Mouse (Mus musculus): ENCODE results near the gene Lgals3bp. TPM values are rescaled to one million over a fixed set of nuclear protein-coding genes. Genes with fewer than 3 reads are reported as not detected.
A peak's percentile ranks its signal among the peaks of the same experiment; 100 is the strongest.

The Lgals3bp gene
- total RNA-seq (2012; rRNA removed) (1.4 and 3.0 TPM in 2 replicates), polyA plus RNA-seq (2012; ENCODE audit: insufficient read depth in 1 of 2, insufficient read length in 2 of 2, low read depth in 1 of 2, low replicate concordance in 2 of 2, missing spikeins in 1 of 2) (10 to 100 TPM in 1 of 2 experiments, not detected in 1; 18.3 TPM)

DNA sequence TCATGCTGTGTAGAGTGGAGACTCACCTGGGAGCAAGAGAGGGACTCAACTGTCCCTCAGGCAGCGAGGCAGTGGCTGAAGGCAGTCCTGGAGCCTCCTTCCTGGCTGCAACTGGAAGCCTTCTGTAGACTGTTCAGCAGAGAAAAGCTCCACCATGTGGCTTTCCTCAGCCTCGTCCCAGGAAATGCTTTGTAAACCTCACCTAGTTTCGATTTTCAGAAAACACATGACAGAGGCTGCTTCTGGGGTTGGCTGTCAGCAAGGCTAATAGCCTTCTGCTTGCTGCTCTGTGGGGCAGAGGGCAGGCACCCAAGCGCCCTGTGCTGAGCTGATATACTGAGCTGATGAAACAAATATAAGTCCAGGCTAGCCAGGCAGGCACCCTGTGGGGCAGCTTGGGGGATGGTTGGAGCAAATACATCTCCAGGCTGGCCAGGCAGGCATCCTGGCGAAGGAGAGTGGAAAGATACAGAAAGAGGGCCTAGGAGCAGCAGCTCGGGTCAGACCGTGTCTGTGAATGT, at the start of gene Lgals3bp:
TSS of gene Lgals3bp (minus strand) at position 333 of the 521 bp plus-strand sequence.
- Histone ChIP-seq H3K36me3 (ENCODE audit: control insufficient read depth in 1 of 2, insufficient read depth in 2 of 2, low read length in 2 of 2) (peaks cover 0 to 21% of the 10 kb centered on the region in 2 experiments; a peak in 2 of 4 replicates), H3K4me3 (ENCODE audit: control insufficient read depth in 1 of 2, insufficient read depth in 1 of 2, low read depth in 2 of 2, low read length in 2 of 2) (no peak within 1 kb of the TSS; a peak in 1 of 4 replicates), H3K4me1 (ENCODE audit: control insufficient read depth in 1 of 2, insufficient read depth in 2 of 2, low read length in 2 of 2) (peaks cover 10 to 24% of the 10 kb centered on the region in 2 experiments), H3K79me2 (ENCODE audit: control insufficient read depth, insufficient read depth, low read length, poor library complexity) (no peaks in the 10 kb centered on the region), H3K9ac (ENCODE audit: control insufficient read depth, low read depth, low read length, poor library complexity, severe bottlenecking) (peak within 1 kb of the TSS; percentile 29), H3K27ac (ENCODE audit: control insufficient read depth, low read depth, low read length) (peak within 1 kb of the TSS; percentile 49), H3K27me3 (ENCODE audit: control insufficient read depth in 1 of 2, insufficient read depth in 2 of 2, low read length in 2 of 2) (no peaks in the 10 kb centered on the region), H3K9me3 (replicated peaks; ENCODE audit: insufficient read depth, low read length) (no peaks in the 10 kb centered on the region)
- TF ChIP-seq CHD1 (IDR thresholded peaks at IDR 0.05; ENCODE audit: low read depth, low read length) (no peak), MAX (IDR thresholded peaks at IDR 0.05; ENCODE audit: low read length) (peak; percentile 22; the same call in 1 of the 2 replicates), GABPA (IDR thresholded peaks at IDR 0.05; ENCODE audit: low read depth, low read length) (no peak), POLR2A (IDR thresholded peaks at IDR 0.05; ENCODE audit: control insufficient read depth in 1 of 2, insufficient read depth in 1 of 2, low read depth in 1 of 2, low read length in 2 of 2, poor library complexity in 1 of 2) (no peak), TAL1 (IDR thresholded peaks at IDR 0.05; ENCODE audit: low read length) (no peak)
- peak; percentile 36 for DNase-seq (ENCODE audit: low read depth, low spot score)

- no peak overlapping the region for H3K9ac ChIP-seq (ENCODE audit: control insufficient read depth, low read depth, low read length, poor library complexity, severe bottlenecking)
- H3K4me3 ChIP-seq (ENCODE audit: control insufficient read depth in 1 of 2, insufficient read depth in 1 of 2, low read depth in 2 of 2, low read length in 2 of 2) = no peak overlapping the region
- peaks cover 2 to 7% of the 10 kb centered on the region in 2 experiments for H3K4me1 ChIP-seq (ENCODE audit: control insufficient read depth in 1 of 2, insufficient read depth in 2 of 2, low read length in 2 of 2)
- H3K9me3 ChIP-seq (replicated peaks; ENCODE audit: insufficient read depth, low read length) = no peaks in the 10 kb centered on the region
- H3K36me3 ChIP-seq (ENCODE audit: control insufficient read depth in 1 of 2, insufficient read depth in 2 of 2, low read length in 2 of 2) = peaks cover 0 to 4% of the 10 kb centered on the region in 2 experiments; a peak in 2 of 4 replicates
- TF ChIP-seq CHD2 (IDR thresholded peaks at IDR 0.05; ENCODE audit: low read length) (no peak), EP300 (IDR thresholded peaks at IDR 0.05; ENCODE audit: low read depth in 1 of 2, low read length in 2 of 2) (no peak), POLR2A (IDR thresholded peaks at IDR 0.05; ENCODE audit: control insufficient read depth in 1 of 2, insufficient read depth in 1 of 2, low read depth in 1 of 2, low read length in 2 of 2, poor library complexity in 1 of 2) (no peak), MYC (IDR thresholded peaks at IDR 0.05; ENCODE audit: low read depth, low read length) (no peak), ETS1 (IDR thresholded peaks at IDR 0.05; ENCODE audit: low read depth, low read length) (no peak), MAZ (IDR thresholded peaks at IDR 0.05; ENCODE audit: low read depth, low read length) (no peak), MYB (IDR thresholded peaks at IDR 0.05; ENCODE audit: low read depth, low read length) (no peak), MAX (IDR thresholded peaks at IDR 0.05; ENCODE audit: low read length) (no peak), ZMIZ1 (IDR thresholded peaks at IDR 0.05; ENCODE audit: low read depth, low read length) (no peak), CHD1 (IDR thresholded peaks at IDR 0.05; ENCODE audit: low read depth, low read length) (no peak), JUND (IDR thresholded peaks at IDR 0.05; ENCODE audit: low read depth, low read length) (no peak), TBP (IDR thresholded peaks at IDR 0.05; ENCODE audit: low read depth, low read length) (no peak), HCFC1 (IDR thresholded peaks at IDR 0.05; ENCODE audit: low read depth, low read length) (no peak), MEF2A (IDR thresholded peaks at IDR 0.05; ENCODE audit: extremely low read depth, insufficient replicate concordance, low read depth, low read length, poor library complexity, severe bottlenecking) (no peak), E2F4 (IDR thresholded peaks at IDR 0.05; ENCODE audit: borderline replicate concordance, low read depth, low read length) (no peak), ZC3H11A (IDR thresholded peaks at IDR 0.05; ENCODE audit: low read depth, low read length) (no peak)
- no peak overlapping the region for H3K27ac ChIP-seq (ENCODE audit: control insufficient read depth, low read depth, low read length)
- H3K27me3 ChIP-seq (ENCODE audit: control insufficient read depth in 1 of 2, insufficient read depth in 2 of 2, low read length in 2 of 2) = no peaks in the 10 kb centered on the region
- no peaks in the 10 kb centered on the region for H3K79me2 ChIP-seq (ENCODE audit: control insufficient read depth, insufficient read depth, low read length, poor library complexity)
- DNase-seq (ENCODE audit: low read depth, low spot score) = no peak
These were observed 49.3 kb upstream of the Lgals3bp start for GRCm38 (mm10) chr11:118451211-118451610.

All from MEL (cell line).